Mouse (Mus musculus) hematopoietic stem cell, adult 5-6 weeks (primary cell): ENCODE measurements around the gene Gm10644. TPM values are rescaled to one million over a fixed set of nuclear protein-coding genes. Genes with fewer than 3 reads are reported as not detected.

Experiments used
- total RNA-seq: library from RNA; stranded (forward); fragments of 172-1452, 232-1000 nt; gene quantifications from 2 replicates; pipeline ENCODE4 v1.2.3, GENCODE M21; 2017

The Gm10644 gene
- total RNA-seq, 1 experiment from 2014 or later = 0.30 TPM

Other genes with a start within 250 kb of the Gm10644 start
- gene Ddx39, start 240.0 kb downstream of the Gm10644 start, total RNA-seq = 61.0 and 66.9 TPM in 2 replicates
- 23.2 and 24.9 TPM in 2 replicates for gene Adgre5, start 213.9 kb downstream of the Gm10644 start, total RNA-seq
- 4.2 and 5.0 TPM in 2 replicates for gene Adgrl1, start 55.1 kb downstream of the Gm10644 start, total RNA-seq
- gene Asf1b, start 302 bp upstream of the Gm10644 start, total RNA-seq = 22.3 and 22.5 TPM in 2 replicates
- gene Prkaca, start 17.8 kb upstream of the Gm10644 start, total RNA-seq = 24.0 and 27.6 TPM in 2 replicates
- gene Samd1, start 42.5 kb upstream of the Gm10644 start, total RNA-seq = 52.8 and 53.4 TPM in 2 replicates
- 0.31 and 1.1 TPM in 2 replicates for gene 1700067K01Rik, start 46.3 kb upstream of the Gm10644 start, total RNA-seq
- gene 2210011C24Rik, start 57.0 kb upstream of the Gm10644 start, total RNA-seq = not detected in 2 replicates
- 0.31 TPM in 1 of 2 replicates, not detected in the other for gene Palm3, start 66.3 kb upstream of the Gm10644 start, total RNA-seq
- 14.8 and 19.4 TPM in 2 replicates for gene Il27ra, start 87.4 kb upstream of the Gm10644 start, total RNA-seq
- gene Rln3, start 89.8 kb upstream of the Gm10644 start, total RNA-seq = not detected in 2 replicates
- 2.5 and 3.6 TPM in 2 replicates for gene Gm10643, start 109.9 kb upstream of the Gm10644 start, total RNA-seq
- gene Rfx1, start 111.6 kb upstream of the Gm10644 start, total RNA-seq = 2.3 and 5.3 TPM in 2 replicates
- gene Dcaf15, start 149.6 kb upstream of the Gm10644 start, total RNA-seq = 21.0 and 23.1 TPM in 2 replicates
- 1.4 and 2.7 TPM in 2 replicates for gene Podnl1, start 170.8 kb upstream of the Gm10644 start, total RNA-seq
- 5.8 and 7.0 TPM in 2 replicates for gene Cc2d1a, start 192.7 kb upstream of the Gm10644 start, total RNA-seq
- 2.7 and 3.8 TPM in 2 replicates for gene 4930432K21Rik, start 192.8 kb upstream of the Gm10644 start, total RNA-seq
- not detected in 2 replicates for gene Nanos3, start 230.0 kb upstream of the Gm10644 start, total RNA-seq